Mouse (Mus musculus) c-Kit-positive CD71-positive TER-119-negative erythroid progenitor cells, embryonic 14.5 days (primary cell): ENCODE results near the gene Mmp20.

Experiments used
- DNase-seq: peaks from one replicate; pipeline ENCODE4 v3.0.0-alpha.2; 2013; ENCODE audit warnings: low read depth

The Mmp20 gene

DNA sequence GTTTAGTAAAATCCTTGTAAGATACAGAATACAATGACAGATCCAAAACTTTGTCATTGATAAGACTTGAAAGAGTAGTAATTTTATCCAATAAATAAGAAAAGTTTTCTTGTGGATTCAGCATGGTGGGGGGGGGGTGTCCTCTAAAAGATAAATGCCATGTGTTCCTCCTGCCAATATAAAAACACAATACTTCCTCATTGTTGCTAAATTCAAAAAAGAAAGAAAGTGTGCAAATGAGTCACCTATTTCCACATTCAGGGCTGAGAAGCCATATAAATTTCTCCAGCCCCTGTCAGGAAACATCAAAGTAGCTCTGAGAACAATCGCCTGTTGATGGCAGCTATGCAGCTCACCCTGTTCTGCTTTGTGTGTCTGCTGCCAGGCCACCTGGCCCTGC lies 63.8 kb downstream of the Mmp20 start, which contains the start of gene Mmp7:
Gene Mmp7, plus strand, starts transcription at position 301 of the 400 bp plus-strand sequence.
- DNase-seq = no peak

DNA sequence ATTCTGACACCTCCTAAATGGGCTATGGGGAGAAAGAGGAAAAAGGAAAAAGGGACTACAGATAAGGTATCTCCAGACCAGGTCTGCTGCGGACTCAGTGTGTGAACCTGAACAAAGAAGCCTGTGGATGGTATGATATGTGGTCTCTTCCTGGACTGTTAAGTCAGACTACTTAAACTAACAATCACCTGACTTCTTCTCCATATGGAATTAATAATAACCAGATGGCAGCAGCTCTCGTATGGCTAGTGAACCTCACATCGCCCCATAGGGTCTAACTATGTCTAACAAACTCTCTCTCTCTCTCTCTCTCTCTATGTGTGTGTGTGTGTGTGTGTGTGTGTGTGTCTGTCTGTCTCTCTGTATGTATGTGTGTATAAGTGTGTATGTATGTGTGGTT lies 65.9 kb downstream of the Mmp20 start:
- DNase-seq = no peak

DNA sequence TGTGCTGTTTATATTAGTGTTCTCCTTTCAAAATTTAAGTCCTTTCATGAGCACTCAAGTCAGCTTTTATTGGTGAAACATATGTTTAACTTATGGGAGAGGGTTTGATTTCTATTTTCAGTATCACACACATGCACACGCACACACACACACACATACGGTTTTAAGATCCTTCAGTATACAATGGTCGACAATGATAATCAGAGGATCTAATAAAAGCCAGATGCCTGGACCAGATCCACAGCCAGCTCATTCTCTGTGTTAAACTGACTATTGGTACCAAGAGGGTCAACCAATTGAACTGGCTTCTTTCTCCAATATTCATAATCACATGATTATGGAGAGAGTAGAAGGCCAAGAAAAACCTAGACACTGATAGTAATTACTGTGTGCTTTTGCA lies 67.6 kb downstream of the Mmp20 start:
- DNase-seq = no peak

- no peak for DNase-seq
Measured at GRCm38 (mm10) chr9:7708698-7709097, 80.7 kb downstream of the Mmp20 start.

GRCm38 (mm10) chr9:7711196-7711595 lies 83.2 kb downstream of the Mmp20 start:
- DNase-seq = no peak

- DNase-seq = peak; percentile 54
Measured at GRCm38 (mm10) chr9:7714062-7714907, 86.3 kb downstream of the Mmp20 start.

GRCm38 (mm10) chr9:7714908-7715175 lies 86.8 kb downstream of the Mmp20 start:
- DNase-seq = no peak

- DNase-seq = no peak
Measured at GRCm38 (mm10) chr9:7721543-7721942, 93.5 kb downstream of the Mmp20 start.
